Mouse (Mus musculus) ES-E14 (cell line): ENCODE measurements around the gene Col5a1.

ENCODE experiments used
- CHD2 ChIP-seq: IDR thresholded peaks from 2 replicates; pipeline ENCODE4 v1.6.1; 2014; ENCODE audit warnings: mild to moderate bottlenecking, low read depth, low read length, inconsistent platforms
- HCFC1 ChIP-seq: IDR thresholded peaks from 2 replicates; pipeline ENCODE4 v1.6.1; 2012; ENCODE audit warnings: low read length, inconsistent platforms, borderline replicate concordance; ENCODE audit not compliant: insufficient read depth
- ZC3H11A ChIP-seq: IDR thresholded peaks from 2 replicates; pipeline ENCODE4 v1.6.1; 2012; ENCODE audit warnings: low read depth, mild to moderate bottlenecking, inconsistent platforms, low read length, borderline replicate concordance
- ZNF384 ChIP-seq: IDR thresholded peaks from 2 replicates; pipeline ENCODE4 v1.6.1; 2012; ENCODE audit warnings: low read depth, low read length, inconsistent platforms

- no peak for TF ChIP-seq ZC3H11A
- TF ChIP-seq ZNF384 = no peak
- no peak for TF ChIP-seq HCFC1
- no peak for TF ChIP-seq CHD2
These were observed 199.9 kb downstream of the Col5a1 start for GRCm38 (mm10) chr2:28086112-28086511.
